Mouse (Mus musculus): ENCODE data around the gene Rcor3. TPM values are rescaled to one million over a fixed set of nuclear protein-coding genes. Genes with fewer than 3 reads are reported as not detected.

Rcor3 gene
- polyA plus RNA-seq, 1 experiment from 2014 or later: 14.2 TPM

DNA sequence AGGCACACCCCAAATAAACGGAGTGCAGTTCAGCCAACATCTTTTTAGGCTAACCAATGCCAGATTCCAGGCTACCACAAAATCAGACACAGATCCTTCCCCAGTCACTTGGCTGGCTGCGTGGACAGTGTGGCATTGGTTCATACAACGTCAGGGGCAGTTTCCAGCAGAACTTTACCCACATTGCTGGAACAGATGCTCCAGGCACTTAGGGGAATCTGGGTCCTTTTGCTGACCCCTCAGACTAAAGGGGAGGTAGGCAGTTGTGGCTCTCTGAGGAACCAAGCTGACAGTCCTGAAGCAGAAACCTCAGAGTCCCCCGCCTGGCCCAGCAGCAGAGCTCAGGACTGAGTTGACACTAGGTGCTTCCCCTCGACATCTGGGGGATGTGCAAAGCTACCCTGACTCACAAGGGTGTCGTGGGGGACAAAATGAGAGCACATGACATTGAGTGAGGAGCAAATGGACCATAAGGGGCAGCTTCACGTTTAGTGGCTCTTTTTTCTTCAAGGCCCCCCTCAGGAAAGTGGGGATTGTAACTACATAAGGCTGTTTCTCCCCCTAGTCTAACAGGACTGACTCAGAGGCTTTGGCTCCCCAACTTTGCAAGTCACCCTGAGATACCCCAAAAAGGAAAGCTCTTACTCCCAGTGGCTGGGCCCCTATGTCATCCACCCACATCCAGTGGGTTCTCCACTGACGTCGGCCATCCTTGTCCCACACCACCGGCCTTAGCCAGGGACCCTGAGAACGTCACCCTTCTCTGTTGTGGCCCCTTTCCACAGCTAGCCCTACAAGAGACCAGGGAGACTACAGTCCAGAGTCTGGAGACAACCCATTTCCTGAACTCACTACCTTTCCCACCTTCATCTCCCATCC is 46.9 kb downstream of the Rcor3 start:
- 79% methylated on average over 11 of the region's 11 CpGs for WGBS
- no peak for DNase-seq (ENCODE audit: extremely low spot score, low spot score)
- no peak overlapping the region for H3K4me3 ChIP-seq

DNA sequence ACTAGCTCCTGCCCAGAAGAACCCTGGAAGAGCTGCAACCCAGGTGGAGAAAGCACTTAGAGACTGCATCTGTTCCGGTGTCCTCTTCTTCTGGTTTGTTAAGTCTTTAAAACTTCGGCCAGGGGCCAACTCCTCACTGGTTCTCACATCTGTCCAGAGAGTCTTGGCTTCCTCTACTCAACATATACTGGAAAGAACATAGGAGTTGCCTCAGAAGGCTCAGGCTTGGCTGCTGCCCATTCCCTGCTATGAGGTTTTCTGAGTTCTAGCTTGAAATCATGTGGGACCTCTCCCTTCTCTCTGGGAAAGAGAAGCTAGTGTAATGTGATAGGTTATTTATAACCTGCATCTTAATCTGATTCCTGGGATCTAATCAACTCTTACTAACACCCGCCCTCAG is 47.6 kb downstream of the Rcor3 start:
- H3K4me1 ChIP-seq: peaks cover 18% of the 10 kb centered on the region
- H3K27me3 ChIP-seq (ENCODE audit: poor library complexity, severe bottlenecking): peaks cover 31% of the 10 kb centered on the region
- no peak for DNase-seq (ENCODE audit: extremely low spot score, low spot score)
- H3K4me3 ChIP-seq: no peak overlapping the region
- no peaks in the 10 kb centered on the region for H3K9me3 ChIP-seq
- H3K36me3 ChIP-seq (replicated peaks): no peaks in the 10 kb centered on the region
- H3K27ac ChIP-seq: no peak overlapping the region
- WGBS: 91% methylated on average over 3 of the region's 3 CpGs

More for the DNA sequence above, 46.9 kb downstream of the Rcor3 start:
- Histone ChIP-seq H3K27me3 (ENCODE audit: poor library complexity, severe bottlenecking) (peaks cover 31% of the 10 kb centered on the region), H3K27ac (no peak overlapping the region), H3K9me3 (no peaks in the 10 kb centered on the region), H3K4me1 (peaks cover 18% of the 10 kb centered on the region), H3K36me3 (replicated peaks) (no peaks in the 10 kb centered on the region)

DNA sequence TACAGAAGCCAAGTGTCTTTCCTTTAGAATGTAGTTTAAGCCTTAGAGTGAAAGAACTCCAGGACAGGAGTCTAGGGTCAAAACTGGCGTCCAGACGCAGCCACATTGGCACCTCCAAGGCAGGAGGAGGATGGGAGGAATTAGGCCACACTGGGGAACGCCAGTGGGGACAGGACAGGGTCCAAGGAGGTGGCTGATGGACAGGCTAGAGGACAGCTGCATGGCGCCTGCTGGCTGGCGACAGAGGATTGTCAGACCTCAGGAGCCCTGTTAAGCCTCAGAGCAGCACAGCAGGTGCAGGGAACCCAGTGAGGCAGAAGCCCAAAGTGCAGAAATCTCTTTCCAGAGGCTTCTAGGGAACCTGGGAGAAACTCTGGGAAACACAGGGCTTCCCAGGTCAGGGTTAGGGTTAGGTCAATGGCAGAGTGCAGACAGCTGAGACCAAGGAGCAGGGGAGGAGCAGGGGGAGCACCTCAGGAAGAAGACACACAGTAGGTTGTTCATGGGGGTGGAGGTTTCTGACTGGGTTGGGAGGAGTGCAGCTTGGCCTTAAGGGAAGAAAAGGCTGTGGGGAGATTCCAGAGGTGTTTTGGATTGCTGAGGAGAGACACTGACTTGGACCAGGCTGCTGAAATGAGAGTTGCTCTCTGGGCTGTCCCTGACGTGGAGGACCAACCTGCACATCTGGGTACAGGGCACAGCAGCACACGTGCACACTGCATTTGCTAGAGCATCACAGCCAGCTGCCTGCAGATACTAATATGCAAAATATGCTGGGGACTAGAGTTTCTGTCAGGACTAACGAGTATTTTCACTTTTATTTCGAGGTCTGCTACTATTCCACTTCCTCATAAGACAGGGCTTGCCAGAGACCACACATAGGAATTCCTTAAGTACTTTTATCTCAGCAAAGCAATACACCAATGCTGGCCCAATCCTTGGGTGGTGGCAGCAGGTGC is 48.4 kb downstream of the Rcor3 start:
- no peaks in the 10 kb centered on the region for H3K9me3 ChIP-seq
- no peaks in the 10 kb centered on the region for H3K36me3 ChIP-seq (replicated peaks)
- no peak overlapping the region for H3K27ac ChIP-seq
- H3K4me3 ChIP-seq: no peak overlapping the region
- 65% methylated on average over 9 of the region's 9 CpGs for WGBS
- peaks cover 31% of the 10 kb centered on the region for H3K27me3 ChIP-seq (ENCODE audit: poor library complexity, severe bottlenecking)
- no peak for DNase-seq (ENCODE audit: extremely low spot score, low spot score)
- H3K4me1 ChIP-seq: peaks cover 18% of the 10 kb centered on the region

DNA sequence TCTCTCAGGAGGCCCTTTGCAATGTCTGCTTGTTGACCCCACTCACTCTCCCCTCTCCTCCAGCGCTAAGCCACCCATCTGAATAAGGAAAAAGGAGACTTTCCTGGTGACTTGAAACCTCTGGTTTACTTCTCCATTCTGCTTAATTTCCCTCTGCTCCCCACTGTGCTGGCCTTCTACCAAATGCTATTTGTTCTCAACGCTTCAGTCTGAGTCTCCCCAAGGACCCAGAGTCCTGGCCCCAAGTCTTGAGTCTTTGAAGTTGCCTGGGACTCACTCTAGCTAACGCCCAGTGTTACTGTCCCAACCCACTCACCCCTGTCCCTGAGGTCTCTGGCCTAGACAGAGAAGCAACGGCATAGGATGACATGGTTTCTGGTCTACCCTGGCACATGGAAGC is 49.9 kb downstream of the Rcor3 start:
- H3K36me3 ChIP-seq (replicated peaks): no peaks in the 10 kb centered on the region
- no peak overlapping the region for H3K4me3 ChIP-seq
- H3K4me1 ChIP-seq: peaks cover 17% of the 10 kb centered on the region
- H3K27me3 ChIP-seq (ENCODE audit: poor library complexity, severe bottlenecking): peaks cover 31% of the 10 kb centered on the region
- no peak for DNase-seq (ENCODE audit: extremely low spot score, low spot score)
- WGBS: 82% methylated on average over 4 of the region's 4 CpGs
- no peaks in the 10 kb centered on the region for H3K9me3 ChIP-seq
- H3K27ac ChIP-seq: no peak overlapping the region

DNA sequence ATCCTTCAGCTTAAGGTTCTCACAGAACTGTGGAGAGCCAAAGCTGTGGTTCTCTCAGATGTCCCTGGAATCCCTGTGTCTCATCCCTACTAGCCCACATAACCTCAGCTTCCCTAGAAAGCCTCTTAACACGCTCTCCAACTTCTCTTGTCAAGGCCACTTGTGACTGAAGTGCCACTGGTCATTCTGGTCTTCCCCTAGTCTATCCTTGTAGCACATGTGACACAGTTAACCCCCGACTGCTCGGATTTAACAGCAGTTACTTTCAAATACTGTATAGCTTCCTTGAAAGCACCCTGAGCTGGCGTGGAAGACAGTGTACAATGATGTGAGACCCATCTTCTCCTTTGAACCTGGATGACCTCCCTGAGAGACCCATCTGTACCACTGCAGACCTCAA is 50.8 kb downstream of the Rcor3 start:
- no peak for DNase-seq (ENCODE audit: extremely low spot score, low spot score)
- 81% methylated on average over 4 of the region's 4 CpGs for WGBS
- Histone ChIP-seq H3K36me3 (replicated peaks) (no peaks in the 10 kb centered on the region), H3K4me1 (peaks cover 8% of the 10 kb centered on the region), H3K27ac (no peak overlapping the region), H3K4me3 (no peak overlapping the region), H3K27me3 (ENCODE audit: poor library complexity, severe bottlenecking) (peaks cover 31% of the 10 kb centered on the region), H3K9me3 (no peaks in the 10 kb centered on the region)

DNA sequence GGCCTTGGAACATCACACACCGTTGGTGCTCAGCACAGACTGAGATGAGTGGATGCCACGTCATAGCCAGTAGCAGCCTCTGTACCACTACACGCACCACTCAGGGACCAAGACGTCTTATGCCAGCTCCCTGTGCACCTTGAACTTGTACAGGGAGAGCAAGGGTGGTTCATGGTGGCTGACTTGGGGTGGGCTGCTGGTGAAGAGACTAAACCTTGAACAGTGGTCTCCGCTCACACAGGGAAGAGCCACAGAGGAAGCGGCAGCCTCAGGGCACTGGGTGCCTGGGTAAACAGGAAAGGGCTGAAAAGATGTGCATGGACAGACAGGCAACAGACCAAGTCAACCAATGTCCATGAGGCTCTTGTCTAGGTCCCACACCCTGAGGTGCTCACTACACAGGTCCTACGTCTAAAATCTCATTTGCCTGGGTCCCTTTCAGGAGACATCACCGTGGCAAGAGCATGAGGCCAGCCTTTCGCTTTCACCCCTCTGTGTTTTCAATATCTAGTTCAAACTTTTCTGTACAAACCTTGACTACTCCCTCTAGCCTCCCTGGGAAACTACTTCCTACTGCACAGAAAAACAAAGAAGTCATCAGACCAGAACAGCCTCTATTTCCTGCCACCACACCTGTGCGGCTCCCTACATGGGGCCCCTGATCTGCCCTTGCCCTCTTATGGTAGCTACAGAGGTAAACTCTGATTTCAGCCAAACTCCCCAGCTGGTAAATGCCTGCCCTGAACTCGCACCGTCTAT is 51.4 kb downstream of the Rcor3 start:
- no peak for DNase-seq (ENCODE audit: extremely low spot score, low spot score)
- WGBS: 89% methylated on average over 12 of the region's 12 CpGs
- H3K9me3 ChIP-seq: peaks cover 5% of the 10 kb centered on the region
- 0 out of 2 replicates have a peak, but pooled peaks cover 3% of the 10 kb centered on the region for H3K4me1 ChIP-seq
- peaks cover 24% of the 10 kb centered on the region for H3K27me3 ChIP-seq (ENCODE audit: poor library complexity, severe bottlenecking)
- no peak overlapping the region for H3K27ac ChIP-seq
- no peaks in the 10 kb centered on the region for H3K36me3 ChIP-seq (replicated peaks)
- no peak overlapping the region for H3K4me3 ChIP-seq

DNA sequence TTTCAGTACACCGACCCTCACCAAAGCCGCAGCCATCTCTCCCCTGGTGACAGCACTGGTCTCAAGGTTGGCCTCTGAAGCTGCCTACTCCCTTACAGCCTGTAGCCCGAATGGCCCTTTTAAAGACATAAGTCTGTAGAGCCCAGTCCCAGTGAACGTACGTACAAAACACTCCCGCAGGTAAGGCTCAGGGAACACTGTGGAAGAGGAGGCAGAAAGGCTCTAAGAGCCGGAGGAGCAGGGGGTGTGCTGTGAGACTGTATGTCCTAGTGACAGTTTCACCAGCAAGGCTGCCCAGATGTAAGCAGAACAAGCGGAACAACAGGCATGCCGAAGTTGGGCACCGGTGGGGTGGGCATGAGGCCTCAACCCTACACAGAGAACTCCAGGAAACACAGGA is 52.6 kb downstream of the Rcor3 start:
- Histone ChIP-seq H3K36me3 (replicated peaks) (no peaks in the 10 kb centered on the region), H3K4me3 (no peak overlapping the region), H3K27me3 (ENCODE audit: poor library complexity, severe bottlenecking) (peaks cover 12% of the 10 kb centered on the region), H3K4me1 (0 out of 2 replicates have a peak, but pooled peaks cover 3% of the 10 kb centered on the region), H3K27ac (no peak overlapping the region), H3K9me3 (peaks cover 12% of the 10 kb centered on the region)
- DNase-seq (ENCODE audit: extremely low spot score, low spot score): no peak
- WGBS: 91% methylated on average over 10 of the region's 10 CpGs

DNA sequence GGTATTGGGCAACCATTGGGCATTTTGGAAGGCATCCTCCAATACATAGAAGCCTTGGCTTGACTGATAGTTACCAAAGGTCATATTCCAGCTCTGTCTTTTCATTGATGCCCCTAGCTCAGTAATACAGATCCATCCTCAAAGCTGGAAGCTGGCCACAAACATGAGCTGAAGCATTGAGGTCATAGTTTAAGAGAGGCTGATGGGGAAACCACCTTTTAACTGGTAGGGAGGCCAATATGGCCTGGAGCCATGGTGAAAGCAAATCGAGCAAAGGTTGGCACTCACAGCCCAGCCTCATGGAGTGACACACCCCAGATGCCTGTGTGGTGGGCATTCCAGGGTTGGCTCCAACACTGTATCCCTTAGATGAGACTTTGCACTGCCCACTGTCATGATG is 55.2 kb downstream of the Rcor3 start:
- Histone ChIP-seq H3K4me1 (0 out of 2 replicates have a peak, but pooled peaks cover 3% of the 10 kb centered on the region), H3K9me3 (peaks cover 12% of the 10 kb centered on the region), H3K4me3 (no peak overlapping the region), H3K36me3 (replicated peaks) (no peaks in the 10 kb centered on the region), H3K27me3 (ENCODE audit: poor library complexity, severe bottlenecking) (no peaks in the 10 kb centered on the region), H3K27ac (no peak overlapping the region)
- WGBS: 79% methylated on average over 1 of the region's 1 CpGs
- DNase-seq (ENCODE audit: extremely low spot score, low spot score): no peak

DNA sequence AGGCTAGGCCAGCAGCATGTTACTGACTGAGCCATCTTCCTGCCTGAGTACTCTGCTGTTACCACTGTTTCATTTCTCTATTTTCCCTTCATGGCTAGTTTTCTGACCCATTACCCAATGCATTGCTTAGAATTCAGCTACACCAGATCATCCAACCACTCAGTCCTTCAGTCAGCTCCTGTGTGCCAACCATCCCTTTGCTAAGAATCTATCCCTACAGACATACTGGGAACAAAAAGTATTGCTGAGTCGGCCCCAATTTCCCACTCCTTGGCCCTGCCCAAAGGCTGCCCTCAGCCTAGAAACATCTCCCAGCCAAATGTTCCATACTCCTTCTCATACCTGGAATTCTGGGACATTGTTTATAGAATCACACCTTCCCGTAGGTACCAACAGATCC is 56.7 kb downstream of the Rcor3 start:
- DNase-seq (ENCODE audit: extremely low spot score, low spot score): no peak
- WGBS: 89% methylated on average over 2 of the region's 2 CpGs
- H3K9me3 ChIP-seq: peaks cover 12% of the 10 kb centered on the region
- no peaks in the 10 kb centered on the region for H3K27me3 ChIP-seq (ENCODE audit: poor library complexity, severe bottlenecking)
- H3K36me3 ChIP-seq (replicated peaks): no peaks in the 10 kb centered on the region
- peaks cover 1% of the 10 kb centered on the region; the same call in 1 of the 2 replicates for H3K4me1 ChIP-seq
- H3K4me3 ChIP-seq: no peak overlapping the region
- H3K27ac ChIP-seq: no peak overlapping the region

DNA sequence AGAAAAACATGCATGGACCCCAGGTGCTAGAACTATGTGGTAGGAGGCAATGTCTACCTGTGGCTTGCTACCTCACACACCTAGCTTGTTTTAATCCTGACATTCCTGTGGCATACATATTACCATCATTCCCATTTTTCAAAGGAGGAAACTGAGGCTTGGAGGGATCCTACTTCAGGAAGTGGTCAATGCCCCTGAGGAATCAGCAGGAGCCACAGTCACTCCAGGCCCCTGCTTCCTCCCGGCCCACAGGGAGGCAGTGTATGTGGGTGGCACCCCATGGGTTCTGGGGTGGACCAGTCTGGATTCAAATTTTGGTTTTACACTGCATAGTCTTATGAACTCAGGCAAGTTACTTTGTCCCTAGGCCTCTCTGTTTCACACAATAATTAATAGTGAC is 58.7 kb downstream of the Rcor3 start:
- no peak overlapping the region for H3K27ac ChIP-seq
- peaks cover 12% of the 10 kb centered on the region for H3K9me3 ChIP-seq
- H3K36me3 ChIP-seq (replicated peaks): no peaks in the 10 kb centered on the region
- no peak for DNase-seq (ENCODE audit: extremely low spot score, low spot score)
- no peak overlapping the region for H3K4me3 ChIP-seq
- no peaks in the 10 kb centered on the region for H3K27me3 ChIP-seq (ENCODE audit: poor library complexity, severe bottlenecking)
- H3K4me1 ChIP-seq: peaks cover 19% of the 10 kb centered on the region
- 82% methylated on average over 1 of the region's 1 CpGs for WGBS

DNA sequence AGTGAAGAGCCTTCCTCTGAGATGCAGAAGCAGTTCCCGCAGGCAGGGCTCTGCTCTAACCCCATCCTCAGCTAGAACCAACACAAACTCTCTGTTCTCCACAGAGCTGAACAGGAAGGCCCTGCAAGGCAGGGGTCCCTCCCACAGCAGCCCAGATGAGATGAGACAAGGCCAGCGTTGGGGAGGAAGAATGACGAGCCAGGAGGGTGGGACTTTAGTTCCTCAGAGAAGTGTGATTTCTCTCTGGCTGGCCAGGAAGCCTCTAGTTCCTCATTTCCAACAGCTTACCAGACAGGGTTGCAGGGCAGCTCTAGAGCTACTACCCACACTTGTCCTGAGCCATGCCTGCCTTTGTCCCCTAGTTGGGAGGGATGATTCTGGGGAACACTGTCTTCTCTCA is 59.5 kb downstream of the Rcor3 start:
- peaks cover 20% of the 10 kb centered on the region for H3K4me1 ChIP-seq
- no peak overlapping the region for H3K4me3 ChIP-seq
- peaks cover 12% of the 10 kb centered on the region for H3K9me3 ChIP-seq
- H3K27ac ChIP-seq: 0 out of 2 replicates have a peak overlapping the region, but pooled peaks have one; percentile 12
- H3K27me3 ChIP-seq (ENCODE audit: poor library complexity, severe bottlenecking): no peaks in the 10 kb centered on the region
- WGBS: 70% methylated on average over 3 of the region's 3 CpGs
- DNase-seq (ENCODE audit: extremely low spot score, low spot score): no peak
- no peaks in the 10 kb centered on the region for H3K36me3 ChIP-seq (replicated peaks)

DNA sequence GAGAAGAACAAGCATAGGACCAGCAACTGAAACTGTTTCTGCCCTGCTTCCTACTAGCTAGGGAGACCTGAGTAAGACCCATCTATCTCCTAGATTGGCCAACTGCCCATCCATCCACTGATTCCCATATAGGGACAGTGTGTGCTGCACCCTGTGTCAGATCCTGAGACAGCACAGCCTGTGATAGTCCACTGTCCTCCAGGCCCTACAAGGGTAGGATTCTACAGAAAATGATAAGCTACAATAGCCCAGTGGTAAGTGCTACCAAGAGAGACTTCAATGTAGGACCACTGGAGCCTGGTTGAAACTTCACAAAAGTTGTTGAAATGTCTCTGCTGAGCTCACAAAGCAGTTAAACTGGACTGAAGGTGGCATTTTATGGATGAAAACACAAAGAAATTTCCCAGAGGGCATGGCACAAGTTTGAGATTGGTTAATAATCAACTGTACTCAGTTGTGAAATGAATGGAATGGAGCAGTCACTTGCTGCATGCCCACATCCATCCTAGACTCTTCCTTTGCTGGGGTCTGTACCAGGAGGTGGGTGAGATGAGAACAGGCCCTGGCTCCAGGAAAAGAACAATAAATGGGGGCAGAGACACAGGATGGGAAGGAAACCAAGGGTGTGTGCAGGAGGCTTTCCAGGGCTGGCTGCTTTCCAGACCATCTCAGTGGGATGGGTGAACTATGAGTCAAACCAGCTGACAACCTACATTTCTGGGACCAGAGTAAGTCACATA is 60.9 kb downstream of the Rcor3 start:
- peaks cover 20% of the 10 kb centered on the region for H3K4me1 ChIP-seq
- DNase-seq (ENCODE audit: extremely low spot score, low spot score): no peak

More for the DNA sequence above, 60.9 kb downstream of the Rcor3 start:
- no peaks in the 10 kb centered on the region for H3K36me3 ChIP-seq (replicated peaks)
- 0 out of 2 replicates have a peak, but pooled peaks cover under 1% of the 10 kb centered on the region for H3K27me3 ChIP-seq (ENCODE audit: poor library complexity, severe bottlenecking)
- no peak overlapping the region for H3K27ac ChIP-seq
- peaks cover 12% of the 10 kb centered on the region for H3K9me3 ChIP-seq
- no peak overlapping the region for H3K4me3 ChIP-seq

Measured in forebrain, embryonic 10.5 days (tissue).